In the genomic region with DNA sequence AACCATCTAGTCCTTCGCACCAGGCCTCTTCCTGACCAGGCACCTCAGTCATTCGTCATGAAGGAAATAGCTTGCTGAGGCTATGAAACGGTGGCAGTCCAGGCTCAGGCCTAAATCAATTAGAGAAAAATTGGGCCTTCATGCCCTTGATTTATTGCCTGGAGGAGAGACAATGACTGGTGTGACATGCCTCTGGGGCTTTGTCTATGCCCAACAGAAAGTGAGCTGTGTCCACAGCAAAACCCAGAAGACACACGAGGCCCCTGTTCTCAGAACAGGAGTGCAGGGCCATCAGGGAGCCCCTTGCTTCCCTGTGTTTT, we compare ENCODE assay signal across 22 mouse cellular contexts.
DNase-seq lines count a peak whose midpoint lies in the region; ATAC-seq and TF ChIP-seq lines count a peak whose summit lies in the region.
"Had no signal": no experiment of that assay in that cellular context is flagged by ENCODE, and none has a peak within 500 bp of the region (broad histone marks: within the 10 kb centered on the region; RNA-seq: fewer than 3 reads in every experiment).

No protein-coding gene starts in this region.

- no peaks in the 10 kb centered on the region for H3K36me3 ChIP-seq in forebrain, embryonic 10.5 days (replicated peaks)
- no peaks in the 10 kb centered on the region for H3K36me3 ChIP-seq in forebrain, embryonic 16.5 days (ENCODE audit: control insufficient read depth, insufficient read depth)
- H3K36me3 ChIP-seq in midbrain, embryonic 13.5 days: no peaks in the 10 kb centered on the region
- H3K36me3 ChIP-seq in midbrain, postnatal 0 days (ENCODE audit: insufficient read depth, low read length): no peaks in the 10 kb centered on the region
- no peaks in the 10 kb centered on the region for H3K36me3 ChIP-seq in hindbrain, embryonic 14.5 days (replicated peaks; ENCODE audit: control insufficient read depth, insufficient read depth)
- H3K36me3 ChIP-seq in neural tube, embryonic 13.5 days: no peaks in the 10 kb centered on the region
- H3K36me3 ChIP-seq: embryonic facial prominence, embryonic 12.5 days; kidney, embryonic 15.5 days; limb, embryonic 12.5 days; liver, embryonic 12.5 days had no signal

- H3K4me2 ChIP-seq in forebrain, embryonic 16.5 days (ENCODE audit: low read length): no peak overlapping the region
- H3K4me2 ChIP-seq in midbrain, embryonic 13.5 days (replicated peaks): no peak overlapping the region
- no peak overlapping the region for H3K4me2 ChIP-seq in midbrain, postnatal 0 days (ENCODE audit: low read depth, low read length, poor library complexity, severe bottlenecking)
- no peak overlapping the region for H3K4me2 ChIP-seq in hindbrain, embryonic 14.5 days (replicated peaks)
- H3K4me2 ChIP-seq in neural tube, embryonic 13.5 days: no peak overlapping the region
- H3K4me2 ChIP-seq: embryonic facial prominence, embryonic 12.5 days; kidney, embryonic 15.5 days; limb, embryonic 12.5 days; liver, embryonic 12.5 days; lung, embryonic 14.5 days had no signal

- H3K9ac ChIP-seq in forebrain, embryonic 16.5 days (replicated peaks; ENCODE audit: low read depth, low read length): no peak overlapping the region
- no peak overlapping the region for H3K9ac ChIP-seq in midbrain, embryonic 13.5 days (replicated peaks)
- no peak overlapping the region for H3K9ac ChIP-seq in midbrain, postnatal 0 days (replicated peaks; ENCODE audit: low read length, poor library complexity, severe bottlenecking)
- H3K9ac ChIP-seq in hindbrain, embryonic 14.5 days: peak overlapping the region; percentile 12
- H3K9ac ChIP-seq in neural tube, embryonic 13.5 days: no peak overlapping the region
- H3K9ac ChIP-seq: embryonic facial prominence, embryonic 12.5 days; kidney, embryonic 15.5 days; limb, embryonic 12.5 days; liver, embryonic 12.5 days; lung, embryonic 14.5 days had no signal

- 64% methylated on average over 4 of the region's 4 CpGs for WGBS in forebrain, embryonic 10.5 days
- 48% methylated on average over 4 of the region's 4 CpGs for WGBS in forebrain, embryonic 16.5 days
- 44% methylated on average over 4 of the region's 4 CpGs for WGBS in midbrain, embryonic 13.5 days
- 47% methylated on average over 4 of the region's 4 CpGs for WGBS in midbrain, postnatal 0 days
- WGBS in hindbrain, embryonic 14.5 days: 25% methylated on average over 4 of the region's 4 CpGs
- 8% methylated on average over 4 of the region's 4 CpGs for WGBS in neural tube, embryonic 13.5 days

- no peak for ATAC-seq in forebrain, embryonic 16.5 days
- 0 out of 2 replicates have a peak, but pooled peaks have one; percentile 34 for ATAC-seq in midbrain, embryonic 13.5 days
- ATAC-seq in midbrain, postnatal 0 days (ENCODE audit: low FRiP score): no peak
- ATAC-seq in hindbrain, embryonic 14.5 days (ENCODE audit: low FRiP score): no peak; the same call in 1 of the 2 replicates
- ATAC-seq in neural tube, embryonic 13.5 days (ENCODE audit: low read depth): peak; percentile 75
- ATAC-seq in megakaryocyte progenitor cell, adult 5-6 weeks (replicated peaks; ENCODE audit: poor library complexity): no peak
- ATAC-seq: CD4-positive, CD25-positive, alpha-beta regulatory T cell, adult 4 months; forebrain, embryonic 14.5 days; liver, embryonic 12.5 days had no signal

- peaks cover 14% of the 10 kb centered on the region for H3K4me1 ChIP-seq in forebrain, embryonic 10.5 days
- no peaks in the 10 kb centered on the region for H3K4me1 ChIP-seq in forebrain, embryonic 16.5 days (replicated peaks; ENCODE audit: control insufficient read depth, insufficient read depth, low read length)
- H3K4me1 ChIP-seq in midbrain, embryonic 13.5 days (replicated peaks): peaks cover 16% of the 10 kb centered on the region
- 0 out of 2 replicates have a peak, but pooled peaks cover 3% of the 10 kb centered on the region for H3K4me1 ChIP-seq in midbrain, postnatal 0 days (ENCODE audit: insufficient read depth, low read length)
- H3K4me1 ChIP-seq in hindbrain, embryonic 14.5 days (replicated peaks; ENCODE audit: control insufficient read depth, insufficient read depth, low read length): peaks cover 10% of the 10 kb centered on the region; the same call in 1 of the 2 replicates
- H3K4me1 ChIP-seq in neural tube, embryonic 13.5 days (replicated peaks): peaks cover 17% of the 10 kb centered on the region
- H3K4me1 ChIP-seq: embryonic facial prominence, embryonic 12.5 days; kidney, embryonic 15.5 days; limb, embryonic 12.5 days; liver, embryonic 12.5 days had no signal

- no peak overlapping the region for H3K4me3 ChIP-seq in forebrain, embryonic 10.5 days
- H3K4me3 ChIP-seq in forebrain, embryonic 16.5 days (replicated peaks; ENCODE audit: low read length): no peak overlapping the region
- H3K4me3 ChIP-seq in midbrain, embryonic 13.5 days (replicated peaks): no peak overlapping the region
- H3K4me3 ChIP-seq in midbrain, postnatal 0 days (ENCODE audit: low read depth, low read length): no peak overlapping the region
- no peak overlapping the region for H3K4me3 ChIP-seq in hindbrain, embryonic 14.5 days (replicated peaks; ENCODE audit: low read length)
- no peak overlapping the region for H3K4me3 ChIP-seq in neural tube, embryonic 13.5 days
- H3K4me3 ChIP-seq: embryonic facial prominence, embryonic 12.5 days; erythroblast, embryonic 14.5 days; kidney, embryonic 15.5 days; limb, embryonic 12.5 days; liver, embryonic 12.5 days had no signal

- no peak for TF ChIP-seq CTCF in midbrain, postnatal 0 days (IDR thresholded peaks at IDR 0.05)

- peak overlapping the region; percentile 56; the same call in 1 of the 2 replicates for H3K27ac ChIP-seq in forebrain, embryonic 10.5 days
- no peak overlapping the region for H3K27ac ChIP-seq in forebrain, embryonic 16.5 days (ENCODE audit: low read length)
- peak overlapping the region; percentile 47 for H3K27ac ChIP-seq in midbrain, embryonic 13.5 days
- H3K27ac ChIP-seq in midbrain, postnatal 0 days (ENCODE audit: low read depth, low read length): no peak overlapping the region
- peak overlapping the region; percentile 4; the same call in 1 of the 2 replicates for H3K27ac ChIP-seq in hindbrain, embryonic 14.5 days
- peak overlapping the region; percentile 38 for H3K27ac ChIP-seq in neural tube, embryonic 13.5 days (replicated peaks)
- H3K27ac ChIP-seq: embryonic facial prominence, embryonic 12.5 days; kidney, embryonic 15.5 days; limb, embryonic 12.5 days; liver, embryonic 12.5 days had no signal

- H3K27me3 ChIP-seq in forebrain, embryonic 10.5 days (ENCODE audit: poor library complexity, severe bottlenecking): no peaks in the 10 kb centered on the region
- no peaks in the 10 kb centered on the region for H3K27me3 ChIP-seq in forebrain, embryonic 16.5 days (replicated peaks; ENCODE audit: control insufficient read depth, insufficient read depth, low read length)
- H3K27me3 ChIP-seq in midbrain, embryonic 13.5 days: no peaks in the 10 kb centered on the region
- no peaks in the 10 kb centered on the region for H3K27me3 ChIP-seq in midbrain, postnatal 0 days (ENCODE audit: insufficient read depth, low read length)
- no peaks in the 10 kb centered on the region for H3K27me3 ChIP-seq in hindbrain, embryonic 14.5 days (ENCODE audit: control insufficient read depth, insufficient read depth, low read length)
- H3K27me3 ChIP-seq in neural tube, embryonic 13.5 days: no peaks in the 10 kb centered on the region
- H3K27me3 ChIP-seq: embryonic facial prominence, embryonic 12.5 days; kidney, embryonic 15.5 days; limb, embryonic 12.5 days; liver, embryonic 12.5 days had no signal

- H3K9me3 ChIP-seq in forebrain, embryonic 10.5 days: no peaks in the 10 kb centered on the region
- H3K9me3 ChIP-seq in forebrain, embryonic 16.5 days (ENCODE audit: control insufficient read depth, low read length): no peaks in the 10 kb centered on the region
- H3K9me3 ChIP-seq in midbrain, embryonic 13.5 days: no peaks in the 10 kb centered on the region
- no peaks in the 10 kb centered on the region for H3K9me3 ChIP-seq in midbrain, postnatal 0 days (ENCODE audit: low read length)
- H3K9me3 ChIP-seq in hindbrain, embryonic 14.5 days (ENCODE audit: control insufficient read depth, low read length): no peaks in the 10 kb centered on the region
- no peaks in the 10 kb centered on the region for H3K9me3 ChIP-seq in neural tube, embryonic 13.5 days
- H3K9me3 ChIP-seq: embryonic facial prominence, embryonic 12.5 days; kidney, embryonic 15.5 days; limb, embryonic 12.5 days; liver, embryonic 12.5 days had no signal

- DNase-seq in forebrain, embryonic 10.5 days (ENCODE audit: extremely low spot score, low spot score): no peak
- DNase-seq in midbrain, postnatal 0 days (ENCODE audit: low spot score): no peak
- no peak for DNase-seq in hindbrain, embryonic 14.5 days (ENCODE audit: low spot score)
- DNase-seq in heart, adult 18-20 months: no peak
- DNase-seq: adrenal gland, postnatal 36 days; cerebellum, adult 18-20 months; cerebellum, postnatal 25 days; gastrocnemius, postnatal 25 days; lung, embryonic 14.5 days; lung, postnatal 36 days; right cerebral cortex, postnatal 25 days had no signal

Comparison
In these comparisons a context has a peak if more than half of its experiments do, and no peak if none do; other contexts are left out.
1. H3K27ac ChIP-seq: peak in forebrain, embryonic 10.5 days (single experiment), midbrain, embryonic 13.5 days (single experiment), hindbrain, embryonic 14.5 days (single experiment) and neural tube, embryonic 13.5 days (single experiment); none in forebrain, embryonic 16.5 days (single experiment) and midbrain, postnatal 0 days (single experiment).
2. ATAC-seq: peak in midbrain, embryonic 13.5 days (single experiment) and neural tube, embryonic 13.5 days (single experiment); none in forebrain, embryonic 16.5 days (single experiment), midbrain, postnatal 0 days (single experiment), hindbrain, embryonic 14.5 days (single experiment) and megakaryocyte progenitor cell, adult 5-6 weeks (single experiment).